Mouse (Mus musculus): ENCODE data around the gene Gdpd2.

The Gdpd2 gene

DNA sequence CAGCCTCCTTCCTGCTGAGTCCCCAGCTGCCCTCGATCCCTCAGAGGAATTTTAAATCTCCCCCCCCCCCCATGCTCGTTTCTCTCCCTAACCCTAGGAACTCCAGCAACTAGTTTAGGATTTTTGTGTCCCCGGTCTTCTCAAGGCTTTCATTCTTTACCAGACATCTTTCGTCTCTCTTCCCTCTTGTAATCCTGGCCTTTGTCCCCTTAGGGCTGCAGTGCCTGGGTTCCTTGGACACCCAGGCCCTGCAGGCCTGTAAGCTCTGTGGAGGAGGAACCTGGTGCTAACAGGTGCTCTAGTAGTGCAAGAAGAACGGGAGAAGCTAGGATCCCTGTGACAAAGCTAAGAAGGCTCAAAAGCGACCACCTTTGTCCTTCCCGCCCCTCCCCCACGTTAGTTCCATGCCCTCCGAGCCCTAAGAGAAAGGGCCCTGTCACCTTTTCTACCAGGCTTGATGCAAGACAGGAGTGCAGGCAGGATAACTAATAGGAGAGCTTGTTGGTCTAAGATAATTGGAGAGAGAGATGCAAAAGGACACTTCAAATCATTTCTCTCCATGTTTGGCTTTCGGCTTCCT, 48.1 kb downstream of the Gdpd2 start:
- DNase-seq (ENCODE audit: low spot score): no peak

GRCm38 (mm10) chrX:100778397-100778796, 48.7 kb downstream of the Gdpd2 start:
- DNase-seq (ENCODE audit: low spot score): no peak

Measured in left cerebral cortex, adult 11 months (tissue).